Mouse (Mus musculus) c-Kit-positive CD71-negative TER-119-negative erythroid progenitor cells, embryonic 14.5 days (primary cell): ENCODE data around the gene Tmem81.

Experiments
- DNase-seq: peaks from one replicate; pipeline ENCODE4 v3.0.0-alpha.2; 2013; ENCODE audit warnings: low read depth

Gene Tmem81

DNA sequence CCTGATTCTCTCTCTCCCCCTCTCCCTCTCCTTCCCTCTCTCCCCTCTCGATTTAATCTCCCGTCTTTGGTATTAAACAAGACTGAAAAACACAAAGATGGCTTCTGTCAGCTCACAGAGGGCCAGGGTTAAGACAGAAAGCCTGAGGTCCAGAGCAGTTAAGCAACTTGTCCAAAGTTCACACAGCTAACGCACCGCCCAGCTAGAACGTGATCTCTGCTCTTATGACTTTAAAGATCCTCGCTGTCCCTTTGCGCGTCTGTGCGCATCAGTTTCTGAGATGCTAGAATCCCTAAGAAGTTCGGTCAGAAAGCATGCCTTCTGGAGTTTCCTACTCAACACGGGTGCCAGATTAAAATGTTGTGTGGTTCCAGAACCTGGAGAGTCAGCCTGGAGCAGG lies 13.7 kb downstream of the Tmem81 start:
- DNase-seq, result no peak

DNA sequence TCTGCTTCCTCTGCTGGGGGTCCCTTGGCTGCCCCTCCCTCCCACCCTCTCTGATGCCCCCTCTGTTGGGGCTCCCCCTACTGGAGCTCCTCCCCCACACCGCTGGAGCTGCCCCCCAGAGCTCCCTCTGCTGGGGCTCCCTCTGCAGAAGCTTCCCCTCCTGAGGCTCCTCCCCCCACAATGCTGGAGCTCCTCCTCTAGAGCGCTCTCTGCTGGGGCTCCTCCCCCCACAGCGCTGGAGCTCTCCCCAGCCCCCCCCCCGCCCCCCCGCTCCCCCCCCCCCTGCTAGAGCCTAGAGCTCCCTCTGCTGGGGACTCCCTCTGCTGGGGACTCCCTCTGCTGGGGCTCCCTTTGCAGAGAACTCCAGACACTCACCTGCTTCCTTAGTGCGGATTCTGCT lies 14.7 kb downstream of the Tmem81 start:
- peak; percentile 46 for DNase-seq

DNA sequence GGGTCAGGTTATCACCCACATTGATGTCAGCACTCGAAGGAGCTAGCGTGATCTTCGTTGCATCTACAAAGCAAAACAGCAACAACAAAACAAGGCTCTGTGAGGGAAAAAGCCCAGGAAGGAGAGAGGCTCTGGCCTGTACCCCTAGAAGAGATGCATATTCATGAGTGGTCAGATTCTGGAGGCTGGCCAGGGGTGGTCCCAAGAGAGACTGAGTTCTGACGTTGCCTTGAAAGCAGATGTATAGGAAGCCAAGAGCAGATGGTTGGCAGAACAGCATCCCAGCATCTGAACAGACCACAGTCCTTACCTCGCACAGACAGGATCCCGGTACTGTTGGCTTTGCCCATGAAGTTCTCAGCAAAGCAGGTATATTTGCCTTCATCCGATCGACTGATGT lies 17.0 kb downstream of the Tmem81 start:
- DNase-seq, result no peak

GRCm38 (mm10) chr1:132523920-132524319 lies 17.9 kb downstream of the Tmem81 start:
- DNase-seq, result peak; percentile 38

DNA sequence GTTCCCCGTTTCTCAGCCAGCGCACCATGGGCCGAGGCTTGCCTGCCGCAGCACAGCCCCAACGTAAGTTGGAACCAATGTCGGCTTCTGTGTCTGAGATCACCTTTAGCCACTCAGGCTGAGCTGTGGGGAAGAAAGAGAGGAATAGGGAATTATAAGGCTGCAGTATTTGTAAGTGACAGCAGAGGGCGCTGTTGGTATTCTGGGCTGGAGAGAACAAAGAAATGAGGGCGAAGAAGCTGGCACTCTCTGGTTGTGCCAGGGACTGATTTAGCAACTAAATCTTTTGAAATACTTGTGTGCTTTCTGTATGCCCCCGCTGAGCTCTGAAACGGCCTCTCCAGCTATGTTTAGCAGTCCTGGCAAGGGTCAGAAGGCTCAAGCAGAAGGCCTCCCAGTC lies 19.8 kb downstream of the Tmem81 start:
- peak; percentile 58 for DNase-seq

- DNase-seq, result no peak
Measured at GRCm38 (mm10) chr1:132528071-132528470, 22.0 kb downstream of the Tmem81 start.

DNA sequence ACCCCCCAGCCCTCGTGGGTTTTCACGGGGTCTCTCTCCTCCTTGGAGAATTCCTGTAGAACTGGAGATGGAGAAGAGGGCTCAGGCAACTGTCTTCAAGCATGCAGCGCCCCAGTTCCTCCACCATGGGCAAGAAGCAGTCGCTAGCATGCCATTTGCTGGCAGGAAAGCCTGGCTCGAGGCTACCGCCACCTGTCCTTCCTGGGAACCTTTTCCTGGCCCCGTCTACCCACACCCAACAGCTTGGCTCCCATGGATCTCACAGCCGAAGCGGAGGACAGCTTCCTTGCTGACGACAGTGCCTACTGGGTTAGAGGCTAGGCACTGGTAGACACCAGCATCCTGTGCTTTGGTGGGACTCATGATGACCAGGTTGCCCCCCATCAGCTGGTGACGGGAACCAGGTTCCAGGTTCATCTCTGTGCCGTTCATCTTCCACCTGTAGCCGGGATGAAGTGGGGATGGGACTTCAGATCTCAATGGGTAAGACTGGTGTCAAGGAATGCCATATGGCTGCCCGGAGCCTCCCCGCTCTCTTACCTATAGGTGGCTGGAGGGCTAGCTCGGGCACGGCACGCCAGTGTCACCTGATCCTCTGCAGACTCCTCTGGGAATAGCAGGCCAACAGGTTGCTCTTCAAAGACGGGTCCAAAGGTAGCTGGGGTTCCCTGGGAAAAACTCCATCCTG lies 22.8 kb downstream of the Tmem81 start:
- no peak for DNase-seq

DNA sequence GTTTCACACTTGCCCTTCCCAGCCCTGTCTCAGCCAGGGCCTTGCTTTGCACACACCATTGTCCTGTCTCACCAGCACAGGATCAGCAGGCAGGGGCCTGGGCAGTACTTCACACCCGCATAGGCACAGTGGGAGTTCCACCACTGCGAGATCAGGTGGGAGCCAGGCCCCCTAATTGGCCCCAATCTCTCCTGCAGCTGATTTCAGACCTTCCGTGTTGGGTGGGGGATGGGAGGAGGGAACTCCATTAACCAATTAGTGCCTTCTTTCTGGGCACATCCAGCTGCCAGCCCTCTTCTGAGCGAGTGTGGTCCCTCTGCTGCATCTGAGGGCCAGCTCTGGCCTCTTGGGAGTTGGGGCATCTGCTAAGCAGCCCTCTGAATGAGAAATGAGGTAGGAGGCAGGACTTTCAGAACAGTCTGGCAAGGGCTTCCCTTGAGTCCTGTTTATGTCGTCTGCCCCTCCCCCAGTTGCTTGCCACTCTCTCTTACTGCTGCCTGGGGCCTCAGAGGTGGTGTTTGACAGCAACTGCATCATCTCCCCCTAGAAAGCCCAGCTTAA lies 24.7 kb downstream of the Tmem81 start:
- no peak for DNase-seq

DNA sequence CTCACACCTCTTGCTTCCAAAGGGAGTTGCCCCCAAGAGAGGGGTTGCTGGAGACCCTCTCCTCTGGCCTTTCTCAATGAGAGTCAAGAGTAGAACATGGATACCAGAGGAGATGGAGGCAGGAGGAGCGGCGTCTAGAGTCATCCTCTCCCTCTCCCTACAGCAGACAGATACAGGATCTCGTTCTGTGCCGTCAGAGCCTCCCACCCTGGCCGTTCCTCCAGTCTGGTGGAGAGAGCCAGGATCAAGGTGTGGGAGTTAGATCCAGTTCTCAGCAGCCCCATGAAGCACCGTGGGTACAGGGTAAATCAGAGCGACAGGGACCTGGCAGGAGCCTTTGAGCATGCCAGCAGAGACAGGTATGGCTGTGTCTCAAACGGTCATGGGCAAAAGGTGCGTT lies 26.5 kb downstream of the Tmem81 start:
- DNase-seq, result no peak

GRCm38 (mm10) chr1:132533840-132534239 lies 27.8 kb downstream of the Tmem81 start:
- DNase-seq, result no peak

DNA sequence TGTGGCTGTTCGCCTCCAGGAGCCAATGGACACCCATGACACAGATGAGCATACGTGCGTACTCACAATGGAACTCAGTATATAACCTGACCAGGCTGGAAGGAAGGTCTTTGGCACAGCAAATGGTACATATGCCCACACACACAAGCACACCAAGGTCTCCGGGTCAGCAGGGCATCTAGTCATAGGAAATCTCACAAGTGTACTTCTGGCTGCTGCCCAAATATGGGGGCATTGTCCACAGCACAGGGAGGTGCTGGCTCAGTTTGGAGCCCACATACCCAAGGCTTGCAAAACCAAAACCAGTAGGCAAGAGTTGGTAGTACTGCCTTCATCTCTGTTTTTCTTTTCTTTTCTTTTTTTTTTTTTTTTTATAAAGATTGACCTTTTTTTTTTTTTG lies 29.5 kb downstream of the Tmem81 start:
- no peak for DNase-seq

DNA sequence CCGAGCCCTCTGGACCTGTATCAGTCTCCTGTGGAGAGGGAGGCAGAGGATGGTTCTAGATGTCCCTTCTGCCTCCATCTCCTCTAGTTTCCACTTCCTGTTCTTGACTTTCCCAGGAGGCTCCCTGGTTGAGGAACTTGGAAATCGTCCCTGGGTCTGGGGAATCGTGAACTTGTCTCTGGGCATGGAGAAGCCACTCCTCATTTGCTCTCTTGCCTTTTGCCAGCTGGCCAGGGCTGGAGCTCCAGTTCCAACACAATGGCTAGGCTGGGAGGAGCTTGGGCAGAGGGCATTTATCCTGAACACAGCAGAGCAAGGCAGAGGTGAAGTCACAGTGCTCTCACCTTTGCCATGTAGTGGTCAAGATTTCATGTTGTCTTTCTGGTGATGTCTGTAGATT lies 30.4 kb downstream of the Tmem81 start:
- DNase-seq, result no peak

DNA sequence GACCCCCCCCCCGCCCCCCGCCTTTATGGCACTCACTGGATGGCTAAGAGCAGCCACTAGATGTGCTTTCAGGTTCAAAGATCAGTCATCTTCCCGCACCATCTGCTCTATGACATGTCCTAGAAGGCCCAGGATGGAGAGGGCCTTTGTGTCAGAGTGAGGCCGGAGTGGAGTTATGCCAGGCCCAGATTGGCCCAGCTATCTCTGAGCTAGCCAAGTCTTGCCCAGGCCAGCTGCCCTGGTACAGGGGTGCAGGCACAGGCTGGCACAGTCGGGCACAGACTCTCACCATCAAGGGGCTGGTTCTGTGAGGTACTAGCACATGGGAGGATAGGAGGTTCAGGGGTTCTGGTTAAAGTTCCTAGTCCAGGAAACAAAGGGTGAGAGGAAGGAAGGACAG lies 31.7 kb downstream of the Tmem81 start:
- no peak for DNase-seq

DNA sequence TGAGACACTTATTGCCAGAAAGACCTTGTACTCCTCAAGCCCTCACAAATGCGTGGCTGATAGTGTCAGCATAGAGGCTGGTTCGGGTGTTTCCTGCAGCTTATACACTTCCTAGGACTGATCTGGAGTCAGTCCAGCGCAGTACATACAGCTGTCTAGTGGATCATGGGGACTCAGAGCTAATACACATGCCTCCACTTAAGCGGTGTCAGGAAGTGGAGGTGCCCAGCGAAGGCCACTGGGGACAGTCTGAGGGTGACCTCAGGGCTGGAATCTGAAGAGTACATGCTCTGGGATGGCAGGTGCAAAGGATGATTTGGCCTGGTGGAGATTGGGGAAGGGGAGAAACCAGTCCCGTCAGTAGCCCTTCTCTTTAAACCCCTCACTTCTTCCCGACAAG lies 34.7 kb downstream of the Tmem81 start:
- no peak for DNase-seq

DNA sequence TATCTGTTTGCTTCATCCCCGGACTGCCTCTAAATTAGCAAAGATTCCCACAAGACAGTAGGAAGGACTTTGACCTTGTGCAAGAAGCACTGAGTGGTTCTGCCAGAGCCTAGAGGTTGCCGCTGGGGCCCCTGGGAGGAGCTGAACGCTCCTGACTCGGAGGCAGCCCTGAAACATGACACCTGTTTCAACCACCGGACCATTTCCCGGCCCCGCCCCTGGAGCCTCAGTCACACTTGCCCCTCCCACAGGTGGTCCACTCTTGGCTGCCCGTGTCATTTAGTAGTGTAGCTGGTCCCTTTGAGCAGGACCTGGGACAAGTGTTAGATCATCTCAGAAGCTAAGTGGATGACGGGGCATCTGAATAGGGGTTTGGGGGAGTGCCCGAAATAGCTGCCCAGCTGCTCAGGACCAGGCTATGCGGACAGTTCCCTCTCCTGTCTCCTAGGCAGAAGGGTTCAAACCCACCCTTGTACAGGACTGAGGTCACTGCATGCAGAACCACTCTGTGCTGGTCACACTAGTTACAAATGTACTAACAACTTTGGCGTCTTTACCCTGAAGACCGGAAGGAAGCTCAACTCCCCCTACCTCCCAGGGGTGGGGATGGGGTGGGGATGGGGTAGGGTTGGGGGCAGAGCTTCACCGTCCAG lies 35.3 kb downstream of the Tmem81 start:
- DNase-seq, result no peak

DNA sequence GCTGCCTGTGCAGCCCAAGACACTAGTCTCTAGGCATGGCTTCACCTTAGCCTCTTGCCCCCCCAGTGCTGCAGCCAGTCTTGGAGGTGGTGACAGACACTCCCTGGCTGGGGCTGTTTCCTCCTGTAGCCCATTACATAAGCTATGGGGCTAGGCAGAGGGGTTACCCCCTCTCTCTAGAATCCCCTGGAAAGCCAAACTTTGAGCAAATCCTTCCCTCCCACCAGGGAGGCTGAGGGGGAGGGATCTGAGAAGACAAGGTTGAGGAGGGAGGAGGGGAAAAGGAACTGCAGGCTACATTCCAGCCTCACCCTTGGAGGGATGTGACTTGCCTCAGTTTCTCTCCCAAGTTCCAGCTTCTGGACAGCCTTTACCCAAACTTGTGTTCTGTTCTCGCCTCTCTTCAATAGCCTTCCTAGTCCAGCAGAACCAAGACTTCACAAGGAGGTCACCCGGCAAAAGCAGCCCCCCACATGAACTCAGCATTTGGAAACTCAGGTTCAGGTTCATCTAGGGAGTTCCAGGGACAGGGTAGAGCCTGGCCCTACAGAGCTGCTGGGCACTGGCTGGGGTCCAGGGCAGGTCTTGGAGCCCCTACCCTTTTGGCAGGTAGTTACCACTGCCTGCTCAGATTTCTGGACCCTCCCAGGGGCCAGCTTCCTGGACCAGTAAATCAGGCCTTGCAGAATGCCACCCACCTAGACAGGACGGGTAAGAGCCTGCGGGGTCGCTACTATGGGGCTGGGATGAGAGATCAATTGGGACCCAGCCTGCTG lies 36.0 kb downstream of the Tmem81 start:
- DNase-seq, result no peak

GRCm38 (mm10) chr1:132542762-132543306 lies 36.8 kb downstream of the Tmem81 start, which contains the start of gene Cntn2:
TSS of gene Cntn2 (minus strand) at chr1:132543256.
- no peak for DNase-seq

- no peak for DNase-seq
Measured at GRCm38 (mm10) chr1:132543789-132544188, 37.8 kb downstream of the Tmem81 start.

DNA sequence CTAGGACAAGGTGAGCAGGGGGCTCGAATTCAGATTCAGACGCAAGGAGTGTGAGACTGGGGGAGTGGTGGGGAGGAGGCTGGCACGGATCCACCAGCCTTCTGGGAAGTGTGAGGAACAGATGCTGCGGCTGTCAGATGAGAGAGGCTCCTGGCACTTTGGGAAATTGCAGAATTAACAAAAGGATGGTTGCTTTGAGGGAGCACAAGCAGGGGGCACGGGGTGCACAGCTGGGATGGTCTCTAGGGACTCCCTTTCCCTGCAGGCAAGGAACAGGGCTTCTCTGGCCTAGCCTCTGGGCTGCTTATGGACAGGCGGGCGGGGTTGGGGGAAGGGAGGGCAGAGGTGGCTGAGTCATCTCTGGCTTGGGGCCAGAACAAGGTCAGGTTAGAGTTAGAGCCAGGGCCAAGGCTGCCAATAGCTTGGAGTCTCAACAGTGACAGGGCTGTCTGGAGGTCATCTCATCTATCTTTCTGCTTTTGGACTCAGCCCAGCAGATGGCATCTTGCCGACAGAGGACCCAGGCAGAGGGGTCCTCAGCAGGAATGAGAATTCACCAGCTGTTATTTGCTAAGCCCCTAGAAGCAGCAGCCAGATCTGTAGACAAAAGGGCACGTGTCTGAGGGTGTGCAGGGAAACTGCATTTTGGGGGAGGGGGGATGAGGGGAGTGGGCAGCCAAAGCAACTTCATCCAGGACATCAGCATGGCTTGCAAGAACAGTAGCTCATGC lies 52.0 kb downstream of the Tmem81 start:
- DNase-seq, result no peak
